Mouse (Mus musculus) layer of hippocampus, adult 9-10 months (tissue): ENCODE data around the gene Top1.

Experiments
- DNase-seq: peaks from one replicate; pipeline ENCODE4 v3.0.0; 2022; ENCODE audit warnings: low spot score

Top1 gene

DNA sequence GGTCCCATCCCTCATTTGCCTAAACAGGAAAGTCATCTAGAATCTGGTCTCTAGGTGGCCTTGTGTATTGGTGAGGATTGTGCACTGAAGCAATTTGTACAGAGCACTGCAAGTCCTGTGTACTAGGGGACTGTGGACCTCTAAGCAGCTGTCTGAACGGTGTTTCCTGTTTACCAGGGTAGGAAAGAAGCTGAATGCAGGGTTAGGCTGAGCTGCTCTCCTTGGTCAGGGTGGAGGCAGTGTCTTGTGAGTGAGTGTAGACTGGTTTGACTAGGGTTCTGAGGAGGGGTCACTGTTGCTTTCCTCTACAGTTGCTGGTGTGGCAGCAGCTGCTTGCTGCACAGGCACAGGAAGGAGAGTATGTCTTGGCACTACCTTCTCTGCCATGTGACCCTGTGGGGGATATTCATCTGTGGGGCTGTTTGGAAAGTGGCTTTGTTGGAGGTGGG, 96.5 kb downstream of the Top1 start:
- DNase-seq, result no peak

DNA sequence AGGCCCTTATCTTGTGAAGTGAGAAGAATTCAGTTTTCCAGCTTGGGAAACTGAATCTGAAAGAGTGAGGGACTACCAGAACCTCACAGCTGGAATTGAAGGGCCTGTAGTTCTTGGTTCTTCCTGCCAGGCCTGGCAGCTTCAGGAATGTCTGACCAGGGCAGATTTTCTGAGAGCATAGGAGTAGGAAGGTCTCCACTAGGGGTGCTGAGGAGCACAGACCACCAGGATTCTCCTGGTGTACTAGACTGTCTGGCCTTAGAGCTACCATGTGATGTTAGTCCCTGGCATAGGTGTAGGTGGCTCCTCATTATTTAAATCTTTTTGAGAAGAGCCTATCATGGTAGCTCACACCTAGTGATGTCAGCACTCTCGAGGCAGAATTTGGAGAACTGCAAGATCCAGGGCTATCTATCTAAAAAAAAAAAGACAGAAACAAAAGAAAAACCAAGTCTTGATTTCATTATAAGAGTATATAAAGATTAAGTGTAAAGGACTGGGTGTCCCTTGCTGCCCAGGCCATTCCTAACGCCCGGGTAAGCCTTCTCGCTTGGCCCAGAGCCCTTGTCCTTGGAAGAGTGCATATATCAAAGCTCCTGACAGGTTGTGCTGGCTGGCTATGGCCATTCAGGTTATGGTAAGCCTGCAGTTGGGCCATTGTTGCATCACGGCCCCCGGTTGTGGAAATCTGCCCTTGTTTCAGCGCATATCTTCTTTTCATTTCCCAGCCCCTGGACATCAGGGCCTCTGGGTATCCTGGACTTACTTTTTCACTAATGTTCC, 98.5 kb downstream of the Top1 start:
- no peak for DNase-seq

GRCm38 (mm10) chr2:160744823-160745210, 99.1 kb downstream of the Top1 start:
- no peak for DNase-seq

DNA sequence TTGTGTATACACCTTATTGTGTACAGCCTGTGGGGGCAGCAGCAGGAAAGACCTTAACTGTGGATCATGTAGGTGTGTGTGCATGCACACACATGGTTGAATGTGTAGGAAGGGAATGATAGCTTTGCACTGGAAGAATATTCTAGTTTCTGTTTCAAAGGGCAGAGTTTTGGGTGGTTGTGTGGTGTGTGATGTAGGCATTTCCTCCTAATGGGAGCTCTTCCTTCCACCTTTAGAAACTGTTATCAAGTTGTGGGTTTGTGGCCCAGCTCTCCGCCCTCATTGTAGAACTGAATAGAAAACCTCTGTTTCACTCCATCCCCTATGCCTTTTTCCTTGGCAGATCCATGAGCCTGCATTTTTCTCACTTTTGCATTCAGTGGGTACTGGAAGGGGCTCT, 99.8 kb downstream of the Top1 start:
- DNase-seq, result no peak

GRCm38 (mm10) chr2:160746637-160747036, 100.9 kb downstream of the Top1 start:
- no peak for DNase-seq

DNA sequence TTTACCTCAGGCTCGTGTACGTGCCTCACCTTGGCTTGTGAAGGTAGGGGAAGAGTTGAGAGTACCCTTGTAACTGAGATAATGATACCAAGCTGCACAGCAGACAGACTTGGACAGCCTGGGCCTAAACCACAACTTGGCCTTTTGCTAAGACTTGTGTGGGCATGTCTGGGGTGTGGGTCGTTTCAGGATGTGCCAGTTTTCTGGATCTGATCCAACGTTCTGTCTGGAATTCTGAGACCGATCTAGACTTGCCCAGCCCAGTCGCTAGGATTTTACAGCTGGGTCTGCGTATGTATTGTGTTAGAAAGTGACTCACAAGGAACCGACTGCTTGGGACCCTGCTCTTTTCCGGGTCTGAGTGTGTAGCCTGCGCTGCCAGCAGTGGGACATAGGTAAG, 101.4 kb downstream of the Top1 start:
- no peak for DNase-seq

GRCm38 (mm10) chr2:160756583-160757203, 111.0 kb downstream of the Top1 start:
- no peak for DNase-seq

DNA sequence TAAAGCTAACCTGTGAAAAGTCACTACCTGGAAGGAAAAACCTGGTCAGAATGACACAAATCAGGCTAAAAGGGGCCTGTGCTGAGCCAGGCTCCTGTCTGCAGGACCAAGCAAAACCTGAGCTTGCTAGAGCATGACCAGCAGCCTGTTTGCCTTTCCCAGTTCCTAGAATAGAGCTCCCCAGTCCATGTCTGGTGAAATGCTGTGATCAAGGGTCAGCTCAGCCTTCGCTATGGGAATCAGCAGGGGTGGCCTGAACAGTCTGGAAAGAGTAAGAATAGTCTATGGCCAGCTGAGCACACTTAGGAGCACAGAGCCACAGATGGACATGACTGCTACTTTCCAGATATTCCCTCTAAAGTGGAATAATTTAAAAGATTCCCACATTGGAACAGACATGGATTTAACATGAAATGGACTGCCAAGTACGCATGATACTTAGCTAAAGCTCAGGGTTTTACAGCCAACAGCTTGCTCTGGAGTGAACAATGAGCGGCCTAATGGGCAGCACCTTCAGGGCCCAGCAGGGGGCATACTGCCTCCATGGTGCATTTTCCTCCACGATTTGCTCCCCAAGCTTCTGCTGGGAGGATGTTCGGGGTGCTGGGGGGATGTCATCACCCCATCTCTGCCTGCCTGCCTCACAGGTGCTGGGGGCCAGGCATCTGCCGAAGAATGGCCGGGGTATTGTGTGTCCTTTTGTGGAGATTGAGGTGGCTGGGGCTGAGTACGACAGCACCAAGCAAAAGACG, 114.9 kb downstream of the Top1 start:
- DNase-seq, result no peak

DNA sequence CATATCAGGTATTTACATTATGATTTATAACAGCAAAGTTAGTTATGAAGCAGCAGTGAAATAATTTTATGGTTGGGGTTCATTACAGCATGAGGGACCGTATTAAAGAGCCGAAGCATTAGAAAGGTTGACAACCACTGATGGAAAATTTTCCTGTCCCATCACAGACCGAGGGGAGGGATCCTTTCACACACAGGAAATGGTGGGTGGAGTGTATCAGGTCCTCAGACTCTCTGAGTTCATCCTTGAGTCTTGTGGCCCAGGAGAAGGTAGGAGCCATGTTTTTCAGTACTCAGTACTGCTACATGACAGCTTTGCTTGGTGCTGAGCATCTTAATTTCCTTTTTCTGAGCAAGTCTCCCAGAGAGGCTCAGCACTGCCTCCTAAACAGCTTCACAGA, 118.1 kb downstream of the Top1 start:
- DNase-seq, result no peak

GRCm38 (mm10) chr2:160764386-160764785, 118.7 kb downstream of the Top1 start:
- DNase-seq, result no peak

- DNase-seq, result no peak
Observed at GRCm38 (mm10) chr2:160765096-160765495, 119.4 kb downstream of the Top1 start.

- DNase-seq, result no peak
Observed at GRCm38 (mm10) chr2:160766371-160766771, 120.7 kb downstream of the Top1 start.

- DNase-seq, result no peak
Observed at GRCm38 (mm10) chr2:160767201-160767600, 121.5 kb downstream of the Top1 start.

- DNase-seq, result no peak
Observed at GRCm38 (mm10) chr2:160768097-160768695, 122.5 kb downstream of the Top1 start.

GRCm38 (mm10) chr2:160768997-160769396, 123.3 kb downstream of the Top1 start:
- no peak for DNase-seq

DNA sequence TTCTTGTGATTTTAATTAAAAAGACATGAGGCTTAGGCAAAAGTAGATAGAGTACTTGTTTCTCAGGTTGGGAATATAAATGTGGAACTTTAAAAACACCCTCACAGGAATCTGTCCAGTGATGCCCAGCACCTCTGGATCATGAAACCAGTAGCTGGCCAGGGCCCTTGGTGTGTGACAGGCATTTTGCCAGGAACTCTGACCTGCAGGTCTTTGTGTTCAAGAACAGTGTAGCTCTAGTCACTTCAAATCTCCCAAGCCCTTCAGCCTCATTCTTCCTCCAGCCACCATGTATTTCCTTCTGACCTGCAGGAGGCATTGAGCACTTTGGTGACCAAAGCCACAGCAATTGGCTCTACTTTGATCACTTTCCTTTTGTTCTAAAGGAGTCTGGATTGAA, 124.7 kb downstream of the Top1 start:
- no peak for DNase-seq

DNA sequence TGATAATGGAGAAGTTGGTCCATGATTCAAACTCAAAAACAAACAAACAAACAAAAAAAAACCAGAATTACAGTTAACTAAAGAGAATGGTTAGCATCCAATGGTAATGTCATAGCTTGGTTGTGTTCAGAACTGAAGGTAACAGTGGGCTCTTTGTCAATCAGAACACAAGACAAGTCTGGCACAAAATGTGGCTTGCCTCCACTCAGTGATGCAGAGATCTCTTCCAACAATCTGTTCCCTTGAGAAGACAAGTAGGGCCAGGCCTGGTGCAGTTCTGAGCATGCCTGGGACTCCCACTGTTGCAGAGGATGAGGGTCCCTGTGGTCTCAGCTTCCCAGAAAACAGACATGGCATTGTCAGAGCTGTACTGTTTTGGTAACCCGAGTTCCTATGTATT, 125.2 kb downstream of the Top1 start:
- DNase-seq, result no peak

- DNase-seq, result no peak
Observed at GRCm38 (mm10) chr2:160771325-160772276, 125.9 kb downstream of the Top1 start.
